Mouse (Mus musculus): Measurements from ENCODE around the gene Rph3al. TPM values are rescaled to one million over a fixed set of nuclear protein-coding genes. Genes with fewer than 3 reads are reported as not detected.

The Rph3al gene
- polyA plus RNA-seq, 1 experiment = not detected

DNA sequence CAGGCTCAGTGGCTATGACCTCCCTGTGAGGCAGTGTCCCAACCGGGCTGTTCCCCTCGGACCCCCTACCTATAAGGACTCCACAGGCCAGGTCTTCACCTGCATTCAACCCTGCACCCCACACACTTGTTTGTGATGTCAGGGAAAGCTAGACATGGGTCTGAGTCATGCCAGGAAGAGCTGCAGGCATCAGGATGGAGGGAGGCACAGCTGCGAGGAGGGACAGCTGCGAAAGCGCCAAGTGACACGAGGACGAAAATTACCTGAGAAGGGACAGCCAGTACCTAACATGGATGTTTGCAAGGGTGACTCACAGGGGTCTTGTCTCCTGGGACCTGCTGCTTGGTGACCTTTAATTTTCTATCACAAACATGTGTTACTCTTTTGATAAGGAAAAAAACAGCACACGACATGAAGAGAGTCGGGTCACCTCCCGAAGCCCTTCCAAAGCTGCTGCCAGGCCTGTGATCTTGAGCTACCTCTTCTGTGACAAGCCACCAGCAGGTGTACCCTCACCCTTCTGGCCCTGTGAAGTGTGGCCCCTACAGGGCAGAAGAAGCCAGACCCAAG is 85.1 kb downstream of the Rph3al start:
- no peak for TF ChIP-seq CTCF (IDR thresholded peaks at IDR 0.05; ENCODE audit: insufficient read depth, low read depth, low read length)
- no peak for TF ChIP-seq POLR2A (IDR thresholded peaks at IDR 0.05; ENCODE audit: insufficient read depth, low read depth, low read length)
- H3K4me3 ChIP-seq (ENCODE audit: insufficient read depth, low read depth, low read length) = no peak overlapping the region
- H3K27ac ChIP-seq (ENCODE audit: insufficient read depth, low read depth, low read length) = no peak overlapping the region
- 87% methylated on average over 10 of the region's 10 CpGs for WGBS
- peaks cover 10% of the 10 kb centered on the region for H3K4me1 ChIP-seq (ENCODE audit: control insufficient read depth, insufficient read depth, low read length)

DNA sequence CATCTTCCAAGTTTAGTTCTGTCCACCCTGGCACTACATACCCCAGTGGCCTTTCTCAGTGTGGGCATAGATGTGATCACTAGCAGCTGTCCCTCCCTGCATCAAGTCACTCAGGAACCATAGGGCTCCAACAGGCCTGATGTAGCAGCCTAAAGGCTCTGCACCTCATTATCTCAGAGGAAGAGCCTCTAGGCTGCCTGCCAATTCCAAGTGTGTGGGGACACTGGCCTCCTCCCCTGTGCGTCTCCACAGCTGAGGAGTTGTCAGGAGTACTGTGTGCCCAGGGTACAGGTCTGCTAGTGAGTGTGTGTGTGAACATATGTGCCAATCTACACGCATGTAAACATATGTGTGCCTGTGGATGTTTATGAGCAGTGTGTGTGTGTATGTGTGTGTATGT is 85.7 kb downstream of the Rph3al start:
- TF ChIP-seq CTCF (IDR thresholded peaks at IDR 0.05; ENCODE audit: insufficient read depth, low read depth, low read length) (no peak), POLR2A (IDR thresholded peaks at IDR 0.05; ENCODE audit: insufficient read depth, low read depth, low read length) (no peak)
- 69% methylated on average over 2 of the region's 2 CpGs for WGBS
- peaks cover 10% of the 10 kb centered on the region for H3K4me1 ChIP-seq (ENCODE audit: control insufficient read depth, insufficient read depth, low read length)
- H3K27ac ChIP-seq (ENCODE audit: insufficient read depth, low read depth, low read length) = no peak overlapping the region
- H3K4me3 ChIP-seq (ENCODE audit: insufficient read depth, low read depth, low read length) = no peak overlapping the region

DNA sequence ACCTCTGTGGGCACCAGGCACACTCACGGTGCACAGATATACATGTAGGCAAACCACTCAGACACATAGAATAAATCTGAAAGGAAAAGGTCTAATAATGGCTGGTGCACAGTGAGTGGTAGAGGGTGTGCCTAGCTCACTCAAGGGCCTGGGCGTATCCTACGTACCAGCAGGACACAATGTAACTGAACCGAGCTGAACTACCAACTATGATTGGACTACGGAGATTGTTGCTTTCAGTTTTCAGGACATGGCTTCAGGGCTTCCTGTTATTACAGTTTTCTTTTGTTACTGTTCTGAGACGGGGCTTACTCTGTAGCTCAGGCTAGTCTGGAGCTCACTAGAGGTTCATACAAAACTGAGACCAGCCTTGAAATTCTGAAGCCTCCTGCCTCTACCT is 88.7 kb downstream of the Rph3al start:
- Histone ChIP-seq H3K4me1 (ENCODE audit: control insufficient read depth, insufficient read depth, low read length) (peaks cover 23% of the 10 kb centered on the region), H3K4me3 (ENCODE audit: insufficient read depth, low read depth, low read length) (no peak overlapping the region), H3K27ac (ENCODE audit: insufficient read depth, low read depth, low read length) (no peak overlapping the region)
- 87% methylated on average over 6 of the region's 6 CpGs for WGBS
- TF ChIP-seq CTCF (IDR thresholded peaks at IDR 0.05; ENCODE audit: insufficient read depth, low read depth, low read length) = no peak
- TF ChIP-seq POLR2A (IDR thresholded peaks at IDR 0.05; ENCODE audit: insufficient read depth, low read depth, low read length) = no peak

- Histone ChIP-seq H3K27ac (ENCODE audit: insufficient read depth, low read depth, low read length) (no peak overlapping the region), H3K4me1 (ENCODE audit: control insufficient read depth, insufficient read depth, low read length) (peaks cover 13% of the 10 kb centered on the region), H3K4me3 (ENCODE audit: insufficient read depth, low read depth, low read length) (no peak overlapping the region)
- WGBS = 80% methylated on average over 7 of the region's 7 CpGs
- TF ChIP-seq CTCF (IDR thresholded peaks at IDR 0.05; ENCODE audit: insufficient read depth, low read depth, low read length) = no peak
- no peak for TF ChIP-seq POLR2A (IDR thresholded peaks at IDR 0.05; ENCODE audit: insufficient read depth, low read depth, low read length)
Measured at GRCm38 (mm10) chr11:75846589-75846988, 91.6 kb downstream of the Rph3al start.

- WGBS = 25% methylated on average over 7 of the region's 7 CpGs
- no peak for TF ChIP-seq POLR2A (IDR thresholded peaks at IDR 0.05; ENCODE audit: insufficient read depth, low read depth, low read length)
- TF ChIP-seq CTCF (IDR thresholded peaks at IDR 0.05; ENCODE audit: insufficient read depth, low read depth, low read length) = no peak
- Histone ChIP-seq H3K4me1 (ENCODE audit: control insufficient read depth, insufficient read depth, low read length) (peaks cover 13% of the 10 kb centered on the region), H3K4me3 (ENCODE audit: insufficient read depth, low read depth, low read length) (no peak overlapping the region), H3K27ac (ENCODE audit: insufficient read depth, low read depth, low read length) (no peak overlapping the region)
Measured at GRCm38 (mm10) chr11:75845675-75846074, 92.6 kb downstream of the Rph3al start.

DNA sequence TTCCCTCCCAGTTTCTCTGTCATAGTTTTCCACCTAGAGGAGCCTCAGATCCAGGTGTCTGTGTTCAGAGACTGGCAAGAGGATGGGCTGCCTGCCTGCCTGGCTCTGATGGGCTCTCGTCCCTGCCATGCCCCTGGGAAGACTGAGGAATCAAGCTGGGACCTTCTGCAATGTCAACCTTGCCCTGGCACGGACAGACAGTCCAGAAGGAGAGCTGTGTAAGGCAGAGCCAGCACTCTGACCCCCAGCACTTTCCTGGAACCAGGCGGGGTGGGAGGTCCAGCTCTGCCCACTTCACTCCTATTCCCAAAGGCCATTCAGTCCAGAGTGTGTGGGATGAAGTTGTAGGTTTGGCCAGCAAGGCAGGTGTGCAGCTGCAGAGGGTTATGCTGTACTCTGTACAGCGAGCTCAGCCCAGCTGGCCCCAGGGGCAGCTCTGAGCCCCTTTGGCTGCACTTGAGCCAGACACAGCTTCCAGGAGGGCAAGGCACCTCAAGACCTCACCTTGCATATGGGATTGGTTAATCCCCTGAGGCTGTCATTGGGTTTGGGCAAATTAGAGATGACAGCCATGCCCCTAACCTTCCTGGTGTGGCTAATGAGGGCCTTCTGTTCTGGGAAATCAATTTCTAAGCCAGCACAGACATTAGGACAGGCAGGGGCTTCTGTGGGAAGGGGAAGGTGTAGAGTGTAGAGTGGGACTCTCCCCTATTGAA is 95.2 kb downstream of the Rph3al start:
- H3K27ac ChIP-seq (ENCODE audit: insufficient read depth, low read depth, low read length) = no peak overlapping the region
- peaks cover 22% of the 10 kb centered on the region for H3K4me1 ChIP-seq (ENCODE audit: control insufficient read depth, insufficient read depth, low read length)
- H3K4me3 ChIP-seq (ENCODE audit: insufficient read depth, low read depth, low read length) = no peak overlapping the region
- 91% methylated on average over 4 of the region's 4 CpGs for WGBS
- TF ChIP-seq CTCF (IDR thresholded peaks at IDR 0.05; ENCODE audit: insufficient read depth, low read depth, low read length) = no peak

DNA sequence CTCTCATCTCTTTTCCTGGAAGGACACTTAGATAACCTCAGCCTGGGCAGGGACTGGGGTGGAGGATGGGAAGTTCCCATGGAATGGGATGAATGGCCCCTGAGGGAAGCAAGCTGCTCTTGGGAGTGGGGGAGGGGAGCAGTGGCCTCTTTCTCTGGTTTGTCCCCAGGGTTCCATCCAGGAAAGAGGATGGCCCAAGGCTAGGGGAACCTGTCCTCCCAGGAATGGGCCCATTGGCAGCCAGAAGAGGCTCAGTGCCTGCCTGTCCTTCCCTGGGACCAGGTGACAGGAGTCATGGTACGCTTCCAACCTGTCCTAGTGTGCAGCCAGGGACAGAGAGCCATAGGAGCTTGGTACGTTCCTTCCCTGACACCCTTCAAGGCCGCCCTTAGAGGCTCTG is 96.7 kb downstream of the Rph3al start:
- H3K4me3 ChIP-seq (ENCODE audit: insufficient read depth, low read depth, low read length) = no peak overlapping the region
- H3K27ac ChIP-seq (ENCODE audit: insufficient read depth, low read depth, low read length) = no peak overlapping the region
- 93% methylated on average over 3 of the region's 3 CpGs for WGBS
- peaks cover 18% of the 10 kb centered on the region for H3K4me1 ChIP-seq (ENCODE audit: control insufficient read depth, insufficient read depth, low read length)
- no peak for TF ChIP-seq CTCF (IDR thresholded peaks at IDR 0.05; ENCODE audit: insufficient read depth, low read depth, low read length)
- TF ChIP-seq POLR2A (IDR thresholded peaks at IDR 0.05; ENCODE audit: insufficient read depth, low read depth, low read length) = no peak

DNA sequence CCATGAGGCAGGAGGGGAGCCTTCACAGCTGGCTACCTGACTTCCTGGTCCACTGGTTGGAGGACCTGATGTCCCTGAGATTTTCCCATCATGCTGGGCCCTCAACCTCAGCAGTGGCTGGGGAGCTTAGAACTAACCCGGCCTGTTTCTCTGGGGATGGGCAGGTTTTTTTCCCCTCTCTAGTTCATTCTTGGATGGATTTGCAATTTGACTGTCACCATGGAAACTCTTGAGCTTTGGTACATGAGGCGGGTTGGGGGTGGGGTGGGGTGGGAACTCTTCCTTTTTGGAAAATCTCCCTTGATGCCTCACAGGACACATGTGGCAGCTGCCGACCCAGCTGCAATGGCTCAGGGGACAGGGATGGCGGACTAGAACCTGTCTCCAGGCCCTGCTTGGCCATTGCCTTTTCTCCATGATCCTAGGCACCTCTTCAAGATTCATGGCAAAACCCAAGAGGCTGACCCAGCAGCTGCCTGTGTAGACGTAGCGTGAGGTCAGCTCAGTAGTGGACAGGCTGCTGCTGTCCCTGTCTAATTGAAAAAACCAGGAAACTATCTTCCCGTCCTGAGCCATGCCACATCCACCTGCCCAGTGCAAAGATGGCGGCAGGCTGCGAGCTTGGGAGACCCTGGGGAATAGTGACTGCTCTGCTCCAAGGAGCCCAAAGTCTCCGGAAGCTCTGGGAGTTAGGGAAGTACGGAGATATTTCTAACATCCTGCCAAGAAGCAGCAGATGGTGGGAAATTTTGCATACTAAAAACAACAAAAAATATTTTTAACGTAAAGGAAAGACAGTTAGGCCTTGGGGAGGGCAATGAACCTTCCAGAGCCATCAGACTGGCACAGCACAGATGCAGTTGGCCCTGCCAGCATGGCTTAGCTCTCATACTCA is 98.4 kb downstream of the Rph3al start:
- Histone ChIP-seq H3K4me1 (ENCODE audit: control insufficient read depth, insufficient read depth, low read length) (peaks cover 9% of the 10 kb centered on the region), H3K4me3 (ENCODE audit: insufficient read depth, low read depth, low read length) (no peak overlapping the region), H3K27ac (ENCODE audit: insufficient read depth, low read depth, low read length) (no peak overlapping the region)
- 79% methylated on average over 12 of the region's 12 CpGs for WGBS
- no peak for TF ChIP-seq POLR2A (IDR thresholded peaks at IDR 0.05; ENCODE audit: insufficient read depth, low read depth, low read length)
- no peak for TF ChIP-seq CTCF (IDR thresholded peaks at IDR 0.05; ENCODE audit: insufficient read depth, low read depth, low read length)
